Mouse (Mus musculus) brain, embryonic 18.5 days (tissue): ENCODE measurements around the gene Tead3.

Source experiments
- DNase-seq: peaks from one replicate; pipeline ENCODE4 v3.0.0-alpha.2; 2012; ENCODE audit warnings: low read depth, low spot score

The Tead3 gene

DNA sequence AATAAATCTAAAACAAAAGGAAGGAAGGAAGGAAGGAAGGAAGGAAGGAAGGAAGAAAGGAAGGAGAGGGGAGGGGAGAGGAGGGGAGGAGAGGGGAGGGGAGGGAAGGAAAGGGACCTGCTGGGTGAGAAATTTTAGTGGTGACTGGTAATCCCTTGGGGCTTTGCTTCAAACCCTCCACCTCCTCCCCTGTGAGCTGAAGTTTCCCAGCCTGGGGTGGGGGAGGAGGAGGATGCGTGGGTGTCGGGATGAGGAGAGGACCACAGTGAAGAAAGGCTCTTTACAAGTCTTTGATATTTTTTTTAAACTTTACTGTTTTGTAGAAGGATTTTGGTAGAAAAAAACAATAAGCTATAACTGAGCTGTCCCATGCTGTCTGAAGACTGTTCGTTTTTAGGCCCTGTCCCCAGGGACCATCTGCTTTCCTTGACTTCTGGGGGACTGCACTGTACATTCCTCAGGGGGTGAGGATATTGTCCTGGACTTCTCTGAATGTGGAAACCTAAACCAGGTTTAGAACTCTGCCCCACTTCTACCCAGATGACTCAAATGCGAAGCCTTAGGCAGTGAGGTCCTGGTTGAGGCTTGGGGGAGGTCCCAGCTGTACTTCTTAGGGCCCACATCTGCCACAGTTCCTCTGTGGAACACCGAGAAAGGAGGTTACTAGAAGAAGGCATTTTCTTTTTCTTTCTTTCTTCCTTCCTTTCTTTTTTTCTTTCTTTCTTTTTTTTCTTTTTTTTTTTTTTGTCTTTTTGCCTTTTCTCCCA lies 39.1 kb downstream of the Tead3 start:
- no peak for DNase-seq

GRCm38 (mm10) chr17:28310831-28311230 lies 39.8 kb downstream of the Tead3 start:
- no peak for DNase-seq

DNA sequence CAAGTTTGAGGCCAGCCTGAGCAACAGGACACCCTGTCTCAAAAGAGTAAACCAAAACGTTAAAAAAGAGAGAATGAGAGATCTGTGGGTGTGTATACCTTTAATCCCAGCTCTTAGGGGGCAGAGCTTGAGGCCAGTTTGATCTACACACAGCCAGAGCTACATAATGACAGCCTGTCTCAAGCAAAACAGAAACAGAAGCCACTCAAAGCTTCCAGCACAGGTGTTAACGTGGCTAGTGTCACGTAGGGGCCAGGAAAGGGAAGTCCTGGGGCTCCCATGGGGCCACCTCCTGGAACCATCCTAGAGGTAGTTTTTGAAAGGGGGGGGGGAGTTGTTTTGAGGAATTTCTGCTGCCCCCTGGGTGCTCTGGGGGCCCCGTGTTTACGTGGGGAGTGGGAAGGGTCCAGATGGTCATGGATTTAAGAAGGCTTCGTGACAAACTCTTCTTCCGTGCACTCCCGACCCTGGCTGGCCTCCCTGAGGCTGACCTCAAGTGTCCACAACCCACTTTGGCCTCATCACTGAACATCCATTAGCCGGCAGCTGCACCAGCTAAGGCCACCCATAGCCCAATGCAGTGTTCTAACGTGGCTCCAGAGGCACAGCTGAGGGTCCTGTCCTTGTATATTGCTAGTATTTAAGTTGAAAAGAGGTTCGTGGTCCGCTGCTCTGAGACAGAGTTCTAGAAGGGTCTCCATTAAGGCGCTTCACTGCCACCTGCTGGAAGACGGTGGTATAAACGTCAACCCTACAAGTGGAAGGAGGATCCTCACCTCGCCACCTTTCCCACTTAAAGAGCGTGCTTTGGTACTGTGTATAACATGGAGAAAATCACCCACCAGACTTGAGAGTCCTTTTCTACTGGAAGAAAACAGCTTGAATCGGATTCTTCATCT lies 42.1 kb downstream of the Tead3 start:
- peak; percentile 64 for DNase-seq

GRCm38 (mm10) chr17:28305172-28305571 lies 45.4 kb downstream of the Tead3 start:
- DNase-seq, result no peak

DNA sequence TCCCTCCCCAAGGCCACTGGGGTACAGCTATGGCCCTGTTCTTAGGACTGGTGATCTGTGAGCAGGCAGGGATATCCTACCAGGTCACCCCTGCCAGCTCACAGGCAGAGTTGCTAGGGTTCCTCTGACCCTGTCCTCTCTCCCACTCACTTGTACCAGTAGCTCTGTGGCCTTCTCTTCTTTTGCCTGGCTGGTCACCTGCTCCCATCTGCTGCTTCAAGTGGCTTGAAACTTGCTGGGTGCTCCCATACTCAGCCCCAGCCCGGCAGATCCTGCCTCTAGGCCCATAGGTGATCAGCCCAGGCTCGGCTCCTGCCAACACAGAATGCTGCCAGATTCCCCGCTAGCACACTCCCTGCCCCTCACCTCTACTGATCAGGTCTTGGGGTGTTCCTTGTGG lies 49.8 kb downstream of the Tead3 start:
- DNase-seq, result no peak

GRCm38 (mm10) chr17:28300323-28300722 lies 50.3 kb downstream of the Tead3 start:
- no peak for DNase-seq

DNA sequence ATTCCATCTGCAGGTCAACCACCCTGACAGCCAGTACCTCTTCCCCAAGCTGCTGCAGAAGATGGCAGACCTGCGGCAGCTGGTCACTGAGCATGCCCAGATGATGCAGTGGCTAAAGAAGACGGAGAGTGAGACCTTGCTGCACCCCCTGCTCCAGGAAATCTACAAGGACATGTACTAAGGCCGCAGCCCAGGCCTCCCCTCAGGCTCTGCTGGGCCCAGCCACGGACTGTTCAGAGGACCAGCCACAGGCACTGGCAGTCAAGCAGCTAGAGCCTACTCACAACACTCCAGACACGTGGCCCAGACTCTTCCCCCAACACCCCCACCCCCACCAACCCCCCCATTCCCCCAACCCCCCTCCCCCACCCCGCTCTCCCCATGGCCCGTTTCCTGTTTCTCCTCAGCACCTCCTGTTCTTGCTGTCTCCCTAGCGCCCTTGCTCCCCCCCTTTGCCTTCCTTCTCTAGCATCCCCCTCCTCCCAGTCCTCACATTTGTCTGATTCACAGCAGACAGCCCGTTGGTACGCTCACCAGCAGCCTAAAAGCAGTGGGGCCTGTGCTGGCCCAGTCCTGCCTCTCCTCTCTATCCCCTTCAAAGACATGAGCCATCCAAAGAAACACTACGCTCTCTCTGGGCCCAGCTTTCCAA lies 50.8 kb downstream of the Tead3 start:
- no peak for DNase-seq

DNA sequence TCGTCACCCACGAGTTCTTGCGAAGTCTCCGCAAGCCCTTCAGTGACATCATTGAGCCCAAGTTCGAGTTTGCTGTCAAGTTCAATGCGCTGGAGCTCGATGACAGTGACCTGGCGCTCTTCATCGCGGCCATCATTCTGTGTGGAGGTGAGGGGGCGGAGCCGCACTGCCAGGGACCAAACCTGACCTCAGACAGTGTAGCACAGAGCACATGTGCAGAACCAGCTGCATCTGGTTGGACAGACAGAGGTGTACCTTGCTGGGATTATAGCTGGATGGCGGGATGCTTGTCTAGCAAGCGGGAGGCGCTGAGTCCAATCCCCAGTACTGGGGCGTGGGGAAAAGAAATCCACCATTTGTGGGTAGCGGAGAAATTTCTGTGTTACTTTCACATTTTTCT lies 51.7 kb downstream of the Tead3 start:
- DNase-seq, result no peak

GRCm38 (mm10) chr17:28294449-28295333 lies 55.9 kb downstream of the Tead3 start:
- DNase-seq, result no peak

- DNase-seq, result no peak
These were observed 56.9 kb downstream of the Tead3 start for GRCm38 (mm10) chr17:28293716-28294115.

DNA sequence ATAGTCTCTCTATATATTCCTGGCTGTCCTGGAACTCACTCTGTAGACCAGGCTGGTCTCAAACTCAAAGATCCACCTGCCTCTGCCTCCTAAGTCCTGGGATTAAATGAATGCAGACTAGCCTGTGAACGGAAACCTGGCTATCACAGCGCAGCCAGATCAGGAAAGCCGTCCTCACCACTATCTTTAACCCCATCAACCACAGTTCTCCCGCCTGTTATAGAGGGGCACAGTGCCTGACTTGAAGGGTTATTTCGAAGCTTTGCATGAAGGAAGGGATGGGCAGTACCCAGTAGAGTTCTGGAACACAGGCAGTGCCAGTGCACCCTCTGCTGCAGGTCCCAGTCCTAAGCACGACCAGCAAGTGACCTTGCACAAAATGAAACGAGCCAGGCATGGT lies 59.3 kb downstream of the Tead3 start:
- no peak for DNase-seq

- DNase-seq, result no peak
These were observed 59.9 kb downstream of the Tead3 start for GRCm38 (mm10) chr17:28290671-28291070.

DNA sequence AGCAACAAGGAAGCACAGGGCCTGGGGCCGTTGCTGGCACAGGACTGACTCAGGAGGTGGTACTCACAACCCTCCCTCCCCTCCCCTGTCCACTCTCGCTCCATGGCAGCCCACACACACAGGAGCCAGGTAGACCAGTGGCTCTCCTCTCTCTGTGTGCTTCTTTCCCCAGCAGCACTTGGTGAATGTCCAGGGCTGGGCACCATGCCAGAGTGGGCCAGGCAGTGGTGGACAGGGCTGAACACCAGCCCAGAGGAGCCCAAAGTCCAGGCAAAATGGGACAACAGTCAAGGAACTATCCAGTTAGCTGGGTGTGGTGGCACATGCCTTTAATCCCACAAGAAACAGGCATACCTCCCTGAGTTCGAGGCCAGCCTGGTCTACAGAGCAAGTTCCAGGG lies 60.4 kb downstream of the Tead3 start:
- no peak for DNase-seq

DNA sequence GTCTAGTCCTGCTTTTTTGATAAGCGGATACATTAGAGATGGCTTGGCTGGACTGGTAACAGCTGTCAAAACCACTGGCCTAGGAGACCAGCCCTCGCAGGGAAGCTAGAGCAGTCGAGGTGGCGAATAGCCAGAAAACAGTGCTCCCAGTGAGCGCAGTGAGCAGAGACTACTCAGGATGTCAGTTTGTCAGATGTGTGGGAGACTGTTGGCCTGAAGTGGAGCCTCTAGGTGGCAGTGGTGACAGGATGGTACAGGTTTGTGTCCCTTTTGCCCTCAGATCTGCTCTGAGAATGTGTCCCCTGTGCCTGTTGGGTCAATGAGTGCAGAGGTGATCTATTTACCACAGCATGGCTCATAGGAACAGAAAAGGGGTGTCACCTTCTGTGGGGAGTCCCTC lies 62.6 kb downstream of the Tead3 start:
- no peak for DNase-seq

DNA sequence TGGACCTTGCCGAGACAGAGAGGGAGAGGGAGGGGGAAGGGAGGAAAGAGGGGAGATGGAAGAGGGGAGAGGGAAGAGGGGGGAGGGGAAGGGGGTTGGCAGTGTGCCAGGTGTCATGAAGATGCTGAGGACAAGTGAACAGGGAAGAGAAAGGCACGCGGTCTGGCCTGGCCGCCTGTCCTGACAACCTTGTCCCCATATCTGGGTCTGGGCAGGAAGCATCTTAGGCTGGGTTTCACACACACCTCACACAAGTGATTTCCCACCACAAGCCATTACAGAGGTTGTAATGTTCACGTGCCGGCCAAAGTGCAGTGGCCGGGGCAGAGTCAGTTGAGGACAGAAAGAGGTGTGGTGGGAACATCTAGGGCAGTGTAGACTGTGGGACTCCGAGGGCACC lies 63.0 kb downstream of the Tead3 start:
- DNase-seq, result no peak

DNA sequence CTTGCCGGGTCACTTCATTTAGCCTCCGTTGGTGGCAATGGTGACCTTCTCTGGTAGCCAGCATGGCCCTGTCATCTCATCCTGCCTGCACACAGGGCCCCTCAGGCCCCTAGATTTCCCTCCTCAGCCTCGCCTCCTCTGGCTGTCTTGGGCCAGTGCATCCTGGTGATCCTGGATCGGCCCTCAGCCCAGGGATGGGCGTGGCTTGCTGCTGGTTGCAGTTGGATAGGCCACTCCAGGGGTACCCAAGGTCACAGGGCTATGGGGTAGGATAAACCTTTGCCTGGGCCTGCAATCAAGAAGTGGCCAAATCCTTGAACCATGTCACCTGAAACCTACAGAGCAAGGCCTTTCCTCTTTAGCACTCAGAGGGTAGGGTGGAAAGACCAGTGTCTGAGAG lies 63.7 kb downstream of the Tead3 start:
- no peak for DNase-seq

- no peak for DNase-seq
These were observed 64.5 kb downstream of the Tead3 start for GRCm38 (mm10) chr17:28286133-28286532.

- no peak for DNase-seq
These were observed 67.4 kb downstream of the Tead3 start for GRCm38 (mm10) chr17:28283199-28283598.

GRCm38 (mm10) chr17:28281866-28282441 lies 68.7 kb downstream of the Tead3 start:
- DNase-seq, result no peak
